22 mouse cellular contexts compared by ENCODE assay signal in genomic region chr4:32227970-32228557, GRCm38 (mm10). TPM values are rescaled to one million over a fixed set of nuclear protein-coding genes. Genes with fewer than 3 reads are reported as not detected.
DNase-seq lines count a peak whose midpoint lies in the region; ATAC-seq and TF ChIP-seq lines count a peak whose summit lies in the region.
"Had no signal": no experiment of that assay in that cellular context is flagged by ENCODE, and none has a peak within 500 bp of the region (broad histone marks: within the 10 kb centered on the region; RNA-seq: fewer than 3 reads in every experiment).

No protein-coding gene starts in this region.

- no peak overlapping the region for H3K4me2 ChIP-seq in lung, embryonic 16.5 days (ENCODE audit: low read depth, low read length)
- H3K4me2 ChIP-seq: heart, embryonic 15.5 days; hindbrain, embryonic 13.5 days; neural tube, embryonic 15.5 days had no signal

- TF ChIP-seq CTCF in kidney, adult 2 months (conservative IDR thresholded peaks at IDR 0.05; ENCODE audit: insufficient read depth, insufficient read length, low read depth, low read length) = no peak
- no peak for TF ChIP-seq CTCF in bone marrow, adult 2 months (IDR thresholded peaks at IDR 0.05; ENCODE audit: control insufficient read depth, insufficient read depth, low read length)
- TF ChIP-seq CTCF in cerebellum, adult 2 months (IDR thresholded peaks at IDR 0.05; ENCODE audit: borderline replicate concordance, insufficient read depth, low read depth, low read length) = no peak

- H3K4me1 ChIP-seq in kidney, adult 2 months (ENCODE audit: control insufficient read depth, insufficient read depth, low read length) = no peaks in the 10 kb centered on the region
- peaks cover 3% of the 10 kb centered on the region; the same call in 1 of the 2 replicates for H3K4me1 ChIP-seq in lung, embryonic 16.5 days (replicated peaks; ENCODE audit: control insufficient read depth, insufficient read depth, low read length)
- H3K4me1 ChIP-seq in bone marrow, adult 2 months (ENCODE audit: control insufficient read depth, insufficient read depth, low read length) = peaks cover 3% of the 10 kb centered on the region
- H3K4me1 ChIP-seq in limb, embryonic 10.5 days = peaks cover 21% of the 10 kb centered on the region
- H3K4me1 ChIP-seq in cerebellum, adult 2 months (ENCODE audit: control insufficient read depth, insufficient read depth, low read length) = no peaks in the 10 kb centered on the region; the same call in 1 of the 2 replicates
- H3K4me1 ChIP-seq: hindbrain, embryonic 13.5 days; midbrain, embryonic 10.5 days had no signal

- DNase-seq in kidney, adult 2 months = peak; percentile 8
- DNase-seq in kidney, postnatal 4 days = no peak
- no peak for DNase-seq in lung, postnatal 25 days (ENCODE audit: low spot score)
- no peak for DNase-seq in limb, embryonic 10.5 days (ENCODE audit: low spot score)
- DNase-seq in cerebellum, adult 2 months = no peak
- DNase-seq: adrenal gland, postnatal 10 days; cerebellum, adult 9-10 months; gastrocnemius, postnatal 14 days; heart, adult 18-20 months; heart, postnatal 36 days; kidney, adult 11 months; layer of hippocampus, adult 9-11 months; right cerebral cortex, adult 18-20 months; right cerebral cortex, postnatal 4 days had no signal

- 53% methylated on average over 8 of the region's 8 CpGs for WGBS in kidney, adult 2 months
- WGBS in lung, embryonic 16.5 days = 42% methylated on average over 8 of the region's 8 CpGs
- 81% methylated on average over 8 of the region's 8 CpGs for WGBS in bone marrow, adult 2 months
- 77% methylated on average over 8 of the region's 8 CpGs for WGBS in limb, embryonic 10.5 days
- 86% methylated on average over 8 of the region's 8 CpGs for WGBS in cerebellum, adult 2 months

- H3K9ac ChIP-seq in lung, embryonic 16.5 days (ENCODE audit: low read length) = no peak overlapping the region
- H3K9ac ChIP-seq: heart, embryonic 15.5 days; hindbrain, embryonic 13.5 days; neural tube, embryonic 15.5 days had no signal

- TF ChIP-seq POLR2A in kidney, adult 2 months (IDR thresholded peaks at IDR 0.05; ENCODE audit: low read depth, low read length) = no peak
- TF ChIP-seq POLR2A in bone marrow, adult 2 months (IDR thresholded peaks at IDR 0.05; ENCODE audit: borderline replicate concordance, control insufficient read depth, low read depth, low read length) = no peak
- TF ChIP-seq POLR2A in cerebellum, adult 2 months (IDR thresholded peaks at IDR 0.05; ENCODE audit: borderline replicate concordance, insufficient read depth, low read length) = no peak

- no peaks in the 10 kb centered on the region for H3K9me3 ChIP-seq in lung, embryonic 16.5 days (ENCODE audit: control insufficient read depth, low read length)
- no peaks in the 10 kb centered on the region for H3K9me3 ChIP-seq in limb, embryonic 10.5 days (replicated peaks)
- H3K9me3 ChIP-seq: embryonic facial prominence, embryonic 10.5 days; heart, embryonic 15.5 days; hindbrain, embryonic 13.5 days; midbrain, embryonic 10.5 days; neural tube, embryonic 15.5 days had no signal

- H3K27ac ChIP-seq in kidney, adult 2 months (ENCODE audit: insufficient read depth, low read depth, low read length) = no peak overlapping the region
- no peak overlapping the region for H3K27ac ChIP-seq in lung, embryonic 16.5 days (ENCODE audit: low read length)
- peak overlapping the region; percentile 55; the same call in 1 of the 2 replicates for H3K27ac ChIP-seq in bone marrow, adult 2 months (ENCODE audit: control insufficient read depth, insufficient read depth, low read depth, low read length, poor library complexity)
- H3K27ac ChIP-seq in limb, embryonic 10.5 days = peak overlapping the region; percentile 32; the same call in 1 of the 2 replicates
- H3K27ac ChIP-seq in cerebellum, adult 2 months (ENCODE audit: insufficient read depth, low read length) = no peak overlapping the region
- H3K27ac ChIP-seq: embryonic facial prominence, embryonic 10.5 days; heart, embryonic 15.5 days; hindbrain, embryonic 13.5 days; midbrain, embryonic 10.5 days; neural tube, embryonic 15.5 days had no signal

- H3K4me3 ChIP-seq in kidney, adult 2 months (ENCODE audit: insufficient read depth, low read depth, low read length) = no peak overlapping the region
- no peak overlapping the region for H3K4me3 ChIP-seq in lung, embryonic 16.5 days (ENCODE audit: low read length)
- H3K4me3 ChIP-seq in bone marrow, adult 2 months (replicated peaks; ENCODE audit: control insufficient read depth, low read depth, low read length) = no peak overlapping the region
- no peak overlapping the region for H3K4me3 ChIP-seq in limb, embryonic 10.5 days
- no peak overlapping the region for H3K4me3 ChIP-seq in cerebellum, adult 2 months (replicated peaks; ENCODE audit: insufficient read depth, low read depth, low read length)
- H3K4me3 ChIP-seq: embryonic facial prominence, embryonic 10.5 days; heart, embryonic 15.5 days; hindbrain, embryonic 13.5 days; midbrain, embryonic 10.5 days; neural tube, embryonic 15.5 days had no signal

- ATAC-seq in lung, embryonic 16.5 days (ENCODE audit: low read depth) = peak; percentile 44; the same call in 1 of the 2 replicates
- ATAC-seq: activated CD4-positive, CD25-positive, alpha-beta regulatory T cell, adult 4 months had no signal

- no peaks in the 10 kb centered on the region for H3K27me3 ChIP-seq in kidney, adult 2 months (replicated peaks; ENCODE audit: control insufficient read depth, insufficient read depth, low read length)
- H3K27me3 ChIP-seq in lung, embryonic 16.5 days (ENCODE audit: control insufficient read depth, insufficient read depth, low read depth, low read length) = no peaks in the 10 kb centered on the region
- no peaks in the 10 kb centered on the region for H3K27me3 ChIP-seq in limb, embryonic 10.5 days (ENCODE audit: low read depth, poor library complexity, severe bottlenecking)
- H3K27me3 ChIP-seq in cerebellum, adult 2 months (ENCODE audit: control insufficient read depth, insufficient read depth, low read length) = no peaks in the 10 kb centered on the region
- H3K27me3 ChIP-seq: heart, embryonic 15.5 days; hindbrain, embryonic 13.5 days; neural tube, embryonic 15.5 days had no signal

- no peaks in the 10 kb centered on the region for H3K36me3 ChIP-seq in kidney, adult 2 months (ENCODE audit: control insufficient read depth, insufficient read depth, low read length)
- H3K36me3 ChIP-seq in lung, embryonic 16.5 days (ENCODE audit: control insufficient read depth, insufficient read depth, low read length) = no peaks in the 10 kb centered on the region
- H3K36me3 ChIP-seq in limb, embryonic 10.5 days = no peaks in the 10 kb centered on the region
- H3K36me3 ChIP-seq: embryonic facial prominence, embryonic 10.5 days; heart, embryonic 15.5 days; hindbrain, embryonic 13.5 days; midbrain, embryonic 10.5 days; neural tube, embryonic 15.5 days had no signal

RNA-seq across cellular contexts. Expression of gene Bach2, which starts 10.5 kb away (rescaled TPM):
- 1.9 and 2.5 TPM in 2 replicates for polyA plus RNA-seq in kidney, adult 2 months (2012; rRNA removed)
- polyA plus RNA-seq in lung, embryonic 16.5 days (2015; fragmentation: Nextera tagmentation; extraction: Ambion mirVana) = 6.7 and 7.7 TPM in 2 replicates
- 36.4 and 57.6 TPM in 2 replicates for polyA plus RNA-seq in bone marrow, adult 2 months (2011; ENCODE audit: insufficient read depth, insufficient read length, low replicate concordance, missing spikeins)
- polyA plus RNA-seq in limb, embryonic 10.5 days (2016; fragmentation: Nextera tagmentation; extraction: Ambion mirVana) = 23.0 and 23.5 TPM in 2 replicates
- polyA plus RNA-seq in cerebellum, adult 2 months (2012; rRNA removed) = 4.6 and 4.7 TPM in 2 replicates

Comparison
In these comparisons a context has a peak if more than half of its experiments do, and no peak if none do; other contexts are left out.
1. H3K27ac ChIP-seq: peak in bone marrow, adult 2 months (single experiment) and limb, embryonic 10.5 days (single experiment); none in kidney, adult 2 months (single experiment), lung, embryonic 16.5 days (single experiment) and cerebellum, adult 2 months (single experiment).